Mouse (Mus musculus) MEL (cell line): Measurements from ENCODE around the gene H2afv.

Source experiments
- NRF1 ChIP-seq: IDR thresholded peaks from 2 replicates; pipeline ENCODE4 v1.6.1; 2014; ENCODE audit warnings: low read depth, mild to moderate bottlenecking, inconsistent platforms, low read length, improper control_type of control experiment, moderate library complexity; ENCODE audit not compliant: poor library complexity, insufficient read depth, severe bottlenecking
- ZKSCAN1 ChIP-seq: IDR thresholded peaks from 2 replicates; pipeline ENCODE4 v1.6.1; 2012; ENCODE audit warnings: low read depth, mild to moderate bottlenecking, inconsistent platforms, low read length, improper control_type of control experiment, moderate library complexity

GRCm38 (mm10) chr11:6474874-6475731, 30.9 kb upstream of the H2afv start:
- TF ChIP-seq ZKSCAN1, result no peak
- TF ChIP-seq NRF1, result peak; percentile 23; the same call in 1 of the 2 replicates
